Mouse (Mus musculus) forebrain, embryonic 11.5 days (tissue): Measurements from ENCODE around the gene Zswim9. TPM values are rescaled to one million over a fixed set of nuclear protein-coding genes. Genes with fewer than 3 reads are reported as not detected.

ENCODE experiments used
- ATAC-seq: fragments of 200-750 bp; cut with Nextera tagmentation; replicated peaks from 2 replicates; pipeline ENCODE4 v1.8.0; 2017; ENCODE audit warnings: moderate TSS enrichment; ENCODE audit not compliant: low FRiP score
- DNase-seq: peaks from one replicate; pipeline ENCODE4 v3.0.0-alpha.2; 2017; ENCODE audit warnings: low spot score
- H3K27ac ChIP-seq: fragments of 300-500 bp; sonication (generic); 2 replicates; pipeline ENCODE4 v1.5.1; 2014; ENCODE audit warnings: low read depth, low read length
- H3K27me3 ChIP-seq: fragments of 300-500 bp; sonication (generic); 2 replicates; pipeline ENCODE4 v1.6.1; 2014; ENCODE audit warnings: mild to moderate bottlenecking, low read length, mixed read lengths; ENCODE audit not compliant: control insufficient read depth, insufficient read depth
- H3K36me3 ChIP-seq: fragments of 300-500 bp; sonication (generic); 2 replicates; pipeline ENCODE4 v1.6.1; 2014; ENCODE audit warnings: mild to moderate bottlenecking, low read length, moderate library complexity, mixed read lengths; ENCODE audit not compliant: control insufficient read depth, insufficient read depth
- H3K4me1 ChIP-seq: fragments of 300-500 bp; sonication (generic); replicated peaks from 2 replicates; pipeline ENCODE4 v1.6.1; 2014; ENCODE audit warnings: low read length, mixed read lengths; ENCODE audit not compliant: control insufficient read depth, insufficient read depth
- H3K4me2 ChIP-seq: fragments of 300-500 bp; sonication (generic); 2 replicates; pipeline ENCODE4 v1.6.1; 2014; ENCODE audit warnings: low read depth, mild to moderate bottlenecking, low read length, moderate library complexity, mixed read lengths; ENCODE audit not compliant: severe bottlenecking
- H3K4me3 ChIP-seq: fragments of 300-500 bp; sonication (generic); 2 replicates; pipeline ENCODE4 v1.5.1; 2014; ENCODE audit warnings: low read depth, low read length
- H3K9ac ChIP-seq: fragments of 300-500 bp; sonication (generic); 2 replicates; pipeline ENCODE4 v1.6.1; 2014; ENCODE audit warnings: low read length
- H3K9me3 ChIP-seq: fragments of 300-500 bp; sonication (generic); 2 replicates; pipeline ENCODE4 v1.6.1; 2016; ENCODE audit warnings: low read length, mixed read lengths; ENCODE audit not compliant: control insufficient read depth
- WGBS: fragments of 180-500 bp; shearing (Covaris S2); extraction: QIAGEN DNeasy Blood & Tissue Kit; methylation state at CpG from one replicate; pipeline ENCODE4 v1.1.7; 2014; 5-methylcytosine and 5-hydroxymethylcytosine counted together
- polyA plus RNA-seq: library from polyadenylated mRNA; unstranded; fragments of >200 nt; fragmentation: Nextera tagmentation; extraction: Ambion mirVana; gene quantifications from 2 replicates; pipeline ENCODE4 v1.2.1, GENCODE M21; 2014

Zswim9 gene
- polyA plus RNA-seq, 1 experiment from 2014 or later = 11.5 TPM

GRCm38 (mm10) chr7:13302780-13303179, 24.3 kb upstream of the Zswim9 start:
- no peaks in the 10 kb centered on the region for H3K4me1 ChIP-seq
- no peaks in the 10 kb centered on the region for H3K9me3 ChIP-seq
- WGBS = 89% methylated on average over 2 of the region's 2 CpGs
- H3K27me3 ChIP-seq = no peaks in the 10 kb centered on the region
- H3K9ac ChIP-seq = no peak overlapping the region
- H3K4me2 ChIP-seq = no peak overlapping the region
- H3K27ac ChIP-seq = no peak overlapping the region
- ATAC-seq (no peak), DNase-seq (no peak)
- H3K36me3 ChIP-seq = peaks cover 37% of the 10 kb centered on the region; the same call in 1 of the 2 replicates
- no peak overlapping the region for H3K4me3 ChIP-seq

GRCm38 (mm10) chr7:13301643-13302042, 23.1 kb upstream of the Zswim9 start:
- ATAC-seq (no peak), DNase-seq (no peak)
- Histone ChIP-seq H3K27ac (no peak overlapping the region), H3K27me3 (no peaks in the 10 kb centered on the region), H3K4me2 (no peak overlapping the region), H3K4me3 (no peak overlapping the region), H3K4me1 (no peaks in the 10 kb centered on the region), H3K9ac (no peak overlapping the region), H3K36me3 (peaks cover 34% of the 10 kb centered on the region; the same call in 1 of the 2 replicates), H3K9me3 (no peaks in the 10 kb centered on the region)
- 100% methylated on average over 1 of the region's 1 CpGs for WGBS

- H3K36me3 ChIP-seq = peaks cover 42% of the 10 kb centered on the region
- no peak overlapping the region for H3K9ac ChIP-seq
- WGBS = 92% methylated on average over 5 of the region's 5 CpGs
- no peak overlapping the region for H3K27ac ChIP-seq
- H3K4me1 ChIP-seq = no peaks in the 10 kb centered on the region
- H3K27me3 ChIP-seq = no peaks in the 10 kb centered on the region
- ATAC-seq = no peak
- no peak overlapping the region for H3K4me3 ChIP-seq
- no peak overlapping the region for H3K4me2 ChIP-seq
- H3K9me3 ChIP-seq = no peaks in the 10 kb centered on the region
- DNase-seq = no peak
These were observed 20.3 kb upstream of the Zswim9 start for GRCm38 (mm10) chr7:13298821-13299220.

- no peaks in the 10 kb centered on the region for H3K4me1 ChIP-seq
These were observed 19.1 kb upstream of the Zswim9 start for GRCm38 (mm10) chr7:13297636-13298035.

GRCm38 (mm10) chr7:13295256-13295655, 16.7 kb upstream of the Zswim9 start:
- Histone ChIP-seq H3K4me3 (no peak overlapping the region), H3K27ac (no peak overlapping the region), H3K9ac (no peak overlapping the region), H3K4me2 (no peak overlapping the region), H3K36me3 (peaks cover 29% of the 10 kb centered on the region), H3K9me3 (no peaks in the 10 kb centered on the region), H3K27me3 (no peaks in the 10 kb centered on the region), H3K4me1 (no peaks in the 10 kb centered on the region)
- WGBS = 94% methylated on average over 7 of the region's 7 CpGs
- ATAC-seq (no peak), DNase-seq (no peak)

More at GRCm38 (mm10) chr7:13297636-13298035, 19.1 kb upstream of the Zswim9 start:
- ATAC-seq (no peak), DNase-seq (no peak)
- H3K4me2 ChIP-seq = no peak overlapping the region
- no peak overlapping the region for H3K9ac ChIP-seq
- peaks cover 37% of the 10 kb centered on the region for H3K36me3 ChIP-seq
- WGBS = 92% methylated on average over 1 of the region's 1 CpGs
- no peak overlapping the region for H3K27ac ChIP-seq
- no peaks in the 10 kb centered on the region for H3K9me3 ChIP-seq
- H3K4me3 ChIP-seq = no peak overlapping the region
- H3K27me3 ChIP-seq = no peaks in the 10 kb centered on the region

- H3K27ac ChIP-seq = no peak overlapping the region
- no peaks in the 10 kb centered on the region for H3K4me1 ChIP-seq
- ATAC-seq (no peak), DNase-seq (no peak)
- 91% methylated on average over 11 of the region's 11 CpGs for WGBS
- H3K4me2 ChIP-seq = no peak overlapping the region
- H3K36me3 ChIP-seq = peaks cover 20% of the 10 kb centered on the region
- no peak overlapping the region for H3K4me3 ChIP-seq
- no peaks in the 10 kb centered on the region for H3K27me3 ChIP-seq
- no peaks in the 10 kb centered on the region for H3K9me3 ChIP-seq
- no peak overlapping the region for H3K9ac ChIP-seq
These were observed 15.6 kb upstream of the Zswim9 start for GRCm38 (mm10) chr7:13293878-13294855.

GRCm38 (mm10) chr7:13291370-13291769, 12.8 kb upstream of the Zswim9 start:
- WGBS = 96% methylated on average over 2 of the region's 2 CpGs
- Histone ChIP-seq H3K9me3 (no peaks in the 10 kb centered on the region), H3K27me3 (no peaks in the 10 kb centered on the region)

GRCm38 (mm10) chr7:13290041-13290675, 11.6 kb upstream of the Zswim9 start:
- H3K4me3 ChIP-seq = no peak overlapping the region
- DNase-seq (no peak), ATAC-seq (no peak)
- H3K9ac ChIP-seq = no peak overlapping the region
- no peak overlapping the region for H3K4me2 ChIP-seq
- H3K27me3 ChIP-seq = no peaks in the 10 kb centered on the region
- no peak overlapping the region for H3K27ac ChIP-seq
- H3K9me3 ChIP-seq = no peaks in the 10 kb centered on the region
- H3K4me1 ChIP-seq = no peaks in the 10 kb centered on the region
- 96% methylated on average over 1 of the region's 1 CpGs for WGBS
- peaks cover 9% of the 10 kb centered on the region; the same call in 1 of the 2 replicates for H3K36me3 ChIP-seq

More at GRCm38 (mm10) chr7:13291370-13291769, 12.8 kb upstream of the Zswim9 start:
- H3K9ac ChIP-seq = no peak overlapping the region
- no peak overlapping the region for H3K27ac ChIP-seq
- peaks cover 17% of the 10 kb centered on the region for H3K36me3 ChIP-seq
- DNase-seq (no peak), ATAC-seq (no peak)
- no peaks in the 10 kb centered on the region for H3K4me1 ChIP-seq
- no peak overlapping the region for H3K4me2 ChIP-seq
- H3K4me3 ChIP-seq = no peak overlapping the region
